Mouse (Mus musculus) lung, postnatal 0 days (tissue): ENCODE results near the gene Dlgap1. TPM values are rescaled to one million over a fixed set of nuclear protein-coding genes. Genes with fewer than 3 reads are reported as not detected.

Experiments used
- ATAC-seq: fragments of 200-750 bp; cut with Nextera tagmentation; 2 replicates; pipeline ENCODE4 v1.8.0; 2017; ENCODE audit warnings: moderate library complexity
- DNase-seq: peaks from one replicate; pipeline ENCODE4 v3.0.0-alpha.2; 2016; ENCODE audit warnings: low spot score
- H3K27ac ChIP-seq: fragments of 300-500 bp; sonication (generic); 2 replicates; pipeline ENCODE4 v1.5.1; 2014; ENCODE audit warnings: antibody characterized with exemption, mild to moderate bottlenecking, low read length, mixed read lengths
- H3K27me3 ChIP-seq: fragments of 300-500 bp; sonication (generic); replicated peaks from 2 replicates; pipeline ENCODE4 v1.6.1; 2014; ENCODE audit warnings: low read length, mixed read lengths; ENCODE audit not compliant: insufficient read depth
- H3K36me3 ChIP-seq: fragments of 300-500 bp; sonication (generic); 2 replicates; pipeline ENCODE4 v1.6.1; 2014; ENCODE audit warnings: low read length, mixed read lengths; ENCODE audit not compliant: insufficient read depth
- H3K4me1 ChIP-seq: fragments of 300-500 bp; sonication (generic); 2 replicates; pipeline ENCODE4 v1.6.1; 2014; ENCODE audit warnings: antibody characterized with exemption, low read depth, low read length, mixed read lengths; ENCODE audit not compliant: insufficient read depth
- H3K4me2 ChIP-seq: fragments of 300-500 bp; sonication (generic); replicated peaks from 2 replicates; pipeline ENCODE4 v1.6.1; 2014; ENCODE audit warnings: low read depth, mild to moderate bottlenecking, low read length, moderate library complexity, mixed read lengths
- H3K4me3 ChIP-seq: fragments of 300-500 bp; sonication (generic); 2 replicates; pipeline ENCODE4 v1.5.1; 2014; ENCODE audit warnings: low read depth, low read length
- H3K9ac ChIP-seq: fragments of 300-500 bp; sonication (generic); replicated peaks from 2 replicates; pipeline ENCODE4 v1.6.1; 2014; ENCODE audit warnings: low read depth, mild to moderate bottlenecking
- H3K9me3 ChIP-seq: fragments of 300-500 bp; sonication (generic); 2 replicates; pipeline ENCODE4 v1.6.1; 2016; ENCODE audit warnings: low read length, mixed read lengths
- CTCF ChIP-seq: IDR thresholded peaks from 2 replicates; pipeline ENCODE4 v1.5.1; 2016; ENCODE audit warnings: antibody characterized with exemption, mild to moderate bottlenecking
- EP300 ChIP-seq: IDR thresholded peaks from 2 replicates; pipeline ENCODE4 v1.6.1; 2016; ENCODE audit warnings: antibody characterized with exemption, mild to moderate bottlenecking, control low read depth
- WGBS: fragments of 180-500 bp; shearing (Covaris S2); extraction: QIAGEN DNeasy Blood & Tissue Kit; methylation state at CpG from one replicate; pipeline ENCODE4 v1.1.7; 2014; 5-methylcytosine and 5-hydroxymethylcytosine counted together
- polyA plus RNA-seq: library from polyadenylated mRNA; unstranded; fragments of >200 nt; fragmentation: Nextera tagmentation; extraction: Ambion mirVana; gene quantifications from 2 replicates; pipeline ENCODE4 v1.2.1, GENCODE M21; 2015

The Dlgap1 gene
- polyA plus RNA-seq, 1 experiment from 2014 or later = 0.26 TPM

GRCm38 (mm10) chr17:70843252-70843651 lies 874.4 kb downstream of the Dlgap1 start:
- TF ChIP-seq EP300 = no peak
- ATAC-seq (no peak), DNase-seq (no peak)
- Histone ChIP-seq H3K27ac (no peak overlapping the region), H3K36me3 (peaks cover 6% of the 10 kb centered on the region), H3K4me2 (no peak overlapping the region), H3K4me1 (no peaks in the 10 kb centered on the region; the same call in 1 of the 2 replicates), H3K9me3 (no peaks in the 10 kb centered on the region), H3K4me3 (no peak overlapping the region), H3K9ac (no peak overlapping the region), H3K27me3 (no peaks in the 10 kb centered on the region)
- WGBS = 73% methylated on average over 4 of the region's 4 CpGs

GRCm38 (mm10) chr17:70844971-70845370 lies 876.1 kb downstream of the Dlgap1 start:
- 26% methylated on average over 10 of the region's 10 CpGs for WGBS
- no peak overlapping the region for H3K4me3 ChIP-seq
- H3K9ac ChIP-seq = no peak overlapping the region
- TF ChIP-seq CTCF = no peak
- no peak for TF ChIP-seq EP300
- no peak overlapping the region for H3K4me2 ChIP-seq
- H3K4me1 ChIP-seq = no peaks in the 10 kb centered on the region; the same call in 1 of the 2 replicates
- H3K27me3 ChIP-seq = no peaks in the 10 kb centered on the region
- DNase-seq (peak; percentile 28), ATAC-seq (no peak)
- no peaks in the 10 kb centered on the region for H3K9me3 ChIP-seq
- peak overlapping the region; percentile 35; the same call in 1 of the 2 replicates for H3K27ac ChIP-seq
- H3K36me3 ChIP-seq = peaks cover 6% of the 10 kb centered on the region

GRCm38 (mm10) chr17:70845543-70845942 lies 876.7 kb downstream of the Dlgap1 start:
- H3K27ac ChIP-seq = peak overlapping the region; percentile 35; the same call in 1 of the 2 replicates
- no peak for TF ChIP-seq CTCF
- ATAC-seq (peak; percentile 30), DNase-seq (peak; percentile 86)
- H3K9ac ChIP-seq = no peak overlapping the region
- no peaks in the 10 kb centered on the region for H3K27me3 ChIP-seq
- H3K4me1 ChIP-seq = no peaks in the 10 kb centered on the region; the same call in 1 of the 2 replicates
- H3K4me3 ChIP-seq = no peak overlapping the region
- no peaks in the 10 kb centered on the region for H3K9me3 ChIP-seq
- peaks cover 6% of the 10 kb centered on the region for H3K36me3 ChIP-seq
- no peak overlapping the region for H3K4me2 ChIP-seq
- 54% methylated on average over 2 of the region's 2 CpGs for WGBS

GRCm38 (mm10) chr17:70846111-70846644 lies 877.3 kb downstream of the Dlgap1 start:
- no peak overlapping the region for H3K4me3 ChIP-seq
- peak; percentile 28 for DNase-seq
- TF ChIP-seq EP300 (peak; percentile 13; the same call in 1 of the 2 replicates), CTCF (0 out of 2 replicates have a peak, but pooled peaks have one; percentile 8)
- peaks cover 6% of the 10 kb centered on the region for H3K36me3 ChIP-seq
- ATAC-seq = no peak
- no peaks in the 10 kb centered on the region for H3K27me3 ChIP-seq
- no peak overlapping the region for H3K4me2 ChIP-seq
- H3K27ac ChIP-seq = peak overlapping the region; percentile 54; the same call in 1 of the 2 replicates
- no peak overlapping the region for H3K9ac ChIP-seq
- WGBS = 28% methylated on average over 8 of the region's 8 CpGs
- H3K9me3 ChIP-seq = no peaks in the 10 kb centered on the region
- no peaks in the 10 kb centered on the region; the same call in 1 of the 2 replicates for H3K4me1 ChIP-seq

GRCm38 (mm10) chr17:70847086-70847485 lies 878.2 kb downstream of the Dlgap1 start:
- no peaks in the 10 kb centered on the region for H3K9me3 ChIP-seq
- no peak for ATAC-seq
- TF ChIP-seq EP300 = peak; percentile 44; the same call in 1 of the 2 replicates
- peak; percentile 75 for TF ChIP-seq CTCF
- peak; percentile 90 for DNase-seq
- H3K4me2 ChIP-seq = peak overlapping the region; percentile 94
- WGBS = under 1% methylated on average over 4 of the region's 4 CpGs
- H3K4me3 ChIP-seq = peak overlapping the region; percentile 18; the same call in 1 of the 2 replicates
- H3K27me3 ChIP-seq = no peaks in the 10 kb centered on the region
- H3K9ac ChIP-seq = no peak overlapping the region
- no peak overlapping the region for H3K27ac ChIP-seq
- H3K4me1 ChIP-seq = no peaks in the 10 kb centered on the region; the same call in 1 of the 2 replicates
- peaks cover 6% of the 10 kb centered on the region for H3K36me3 ChIP-seq

- peak overlapping the region; percentile 98 for H3K27ac ChIP-seq
- H3K4me2 ChIP-seq = peak overlapping the region; percentile 94
- H3K9me3 ChIP-seq = no peaks in the 10 kb centered on the region
- H3K9ac ChIP-seq = peak overlapping the region; percentile 89
- under 1% methylated on average over 17 of the region's 17 CpGs for WGBS
- H3K4me3 ChIP-seq = peak overlapping the region; percentile 62
- no peak for ATAC-seq
- H3K36me3 ChIP-seq = peaks cover 6% of the 10 kb centered on the region
- peak; percentile 55 for DNase-seq
- no peak for TF ChIP-seq CTCF
- no peak for TF ChIP-seq EP300
- no peaks in the 10 kb centered on the region; the same call in 1 of the 2 replicates for H3K4me1 ChIP-seq
- H3K27me3 ChIP-seq = no peaks in the 10 kb centered on the region
These were observed 879.1 kb downstream of the Dlgap1 start for GRCm38 (mm10) chr17:70847751-70848510.
